Mouse (Mus musculus): ENCODE results near the gene Gopc. TPM values are rescaled to one million over a fixed set of nuclear protein-coding genes. Genes with fewer than 3 reads are reported as not detected.

Gopc gene
- total RNA-seq (2023): 10 to 100 TPM; 14.9 to 16.4 TPM

GRCm38 (mm10) chr10:52381845-52382591 lies at the start of gene Gopc:
Gene Gopc, minus strand, starts transcription at chr10:52382124.

GRCm38 (mm10) chr10:52417299-52417997 lies 35.5 kb upstream of the Gopc start, which contains the start of gene Nus1:
Gene Nus1, plus strand, starts transcription at chr10:52417547.

GRCm38 (mm10) chr10:52388922-52389430 lies 7.1 kb upstream of the Gopc start, which contains the start of gene Nepn:
Gene Nepn, plus strand, starts transcription at chr10:52388972.

GRCm38 (mm10) chr10:52358467-52358866 lies 23.5 kb downstream of the Gopc start, which contains the start of gene Gm26741:
Gene Gm26741, plus strand, starts transcription at chr10:52358767.

Other genes starting within 250 kb of the Gopc start
- gene Ros1, start 186.9 kb downstream of the Gopc start, total RNA-seq (2023): not detected
- 1 to 10 TPM; 1.3 to 1.7 TPM for gene Dcbld1, start 148.5 kb downstream of the Gopc start, total RNA-seq (2023)
- gene Gm26741, start 23.4 kb downstream of the Gopc start, total RNA-seq (2023): not detected
- not detected for gene Nepn, start 6.8 kb upstream of the Gopc start, total RNA-seq (2023)
- gene Nus1, start 35.4 kb upstream of the Gopc start, total RNA-seq (2023): 10 to 100 TPM; 27.3 to 36.3 TPM

Data from monocyte, adult 59 days (primary cell).